Mouse (Mus musculus) G1E (cell line): ENCODE results near the gene Atxn7l1. TPM values are rescaled to one million over a fixed set of nuclear protein-coding genes. Genes with fewer than 3 reads are reported as not detected.

Experiments used
- ATAC-seq: 2 replicates; pipeline ENCODE4 v1.8.0; 2016; ENCODE audit warnings: mild to moderate bottlenecking; ENCODE audit not compliant: insufficient number of reproducible peaks, poor library complexity, low FRiP score, severe bottlenecking; ENCODE audit errors: extremely low read depth
- DNase-seq: peaks from one replicate; pipeline ENCODE4 v3.0.0; 2012; ENCODE audit warnings: low spot score
- H3K27me3 ChIP-seq: 2 replicates; pipeline ENCODE4 v1.6.1; 2012; ENCODE audit warnings: mild to moderate bottlenecking, low read length, inconsistent platforms; ENCODE audit not compliant: insufficient read depth
- H3K36me3 ChIP-seq: replicated peaks from 2 replicates; pipeline ENCODE3; 2012; ENCODE audit warnings: mild to moderate bottlenecking, inconsistent platforms
- H3K4me1 ChIP-seq: 2 replicates; pipeline ENCODE4 v1.6.1; 2012; ENCODE audit warnings: low read depth, low read length, inconsistent platforms, mixed read lengths; ENCODE audit not compliant: insufficient read depth
- H3K4me3 ChIP-seq: 2 replicates; pipeline ENCODE4 v1.5.1; 2012; ENCODE audit warnings: low read depth, mild to moderate bottlenecking, inconsistent platforms, low read length, moderate library complexity, mixed read lengths
- H3K9me3 ChIP-seq: replicated peaks from 2 replicates; pipeline ENCODE4 v1.6.1; 2012; ENCODE audit warnings: inconsistent platforms
- CTCF ChIP-seq: IDR thresholded peaks from 2 replicates; pipeline ENCODE4 v1.5.1; 2012; ENCODE audit warnings: low read depth, low read length, inconsistent platforms, mixed read lengths
- GATA1 ChIP-seq: IDR thresholded peaks from 2 replicates; pipeline ENCODE4 v1.6.1; 2012; ENCODE audit warnings: borderline replicate concordance, low read length, inconsistent platforms, mixed read lengths
- GATA2 ChIP-seq: IDR thresholded peaks from 2 replicates; pipeline ENCODE4 v1.6.1; 2012; ENCODE audit warnings: low read depth, low read length, inconsistent platforms, borderline replicate concordance
- POLR2AphosphoS5 ChIP-seq: IDR thresholded peaks from 2 replicates; pipeline ENCODE4 v1.6.1; 2012; ENCODE audit warnings: low read depth, low read length, inconsistent platforms; ENCODE audit not compliant: insufficient replicate concordance
- TAL1 ChIP-seq: conservative IDR thresholded peaks from 2 replicates; pipeline ENCODE4 v1.6.1; 2012; ENCODE audit warnings: low read depth, low read length, inconsistent platforms, mixed read lengths
- polyA plus RNA-seq: library from polyadenylated mRNA; stranded (reverse); fragments of >175 nt; gene quantifications from 2 replicates; pipeline ENCODE4 v1.2.3, GENCODE M21; 2012
- total RNA-seq, 2 experiments: library from RNA; stranded (forward) in 1 of 2; stranded (reverse) in 1 of 2; fragments of 200-1000 nt in 1 of 2; fragments of >200 nt in 1 of 2; fragmentation: Nextera tagmentation in 1 of 2; gene quantifications; 2 replicates each; pipeline ENCODE4 v1.2.3; 2014 to 2017

The Atxn7l1 gene
- total and polyA plus RNA-seq, 3 experiments: 51.0 to 282 (median 56.6) TPM

GRCm38 (mm10) chr12:33334951-33335350, 187.5 kb downstream of the Atxn7l1 start:
- H3K27me3 ChIP-seq: no peaks in the 10 kb centered on the region
- peaks cover 70% of the 10 kb centered on the region for H3K4me1 ChIP-seq
- H3K36me3 ChIP-seq: peaks cover 99% of the 10 kb centered on the region
- TF ChIP-seq TAL1 (peak; percentile 64), CTCF (no peak), GATA2 (no peak)
- DNase-seq (peak; percentile 37), ATAC-seq (peak; percentile 41; the same call in 1 of the 2 replicates)
- no peaks in the 10 kb centered on the region for H3K9me3 ChIP-seq
- H3K4me3 ChIP-seq: no peak overlapping the region

- ATAC-seq: no peak
- H3K36me3 ChIP-seq: peaks cover 99% of the 10 kb centered on the region
- peaks cover 65% of the 10 kb centered on the region for H3K4me1 ChIP-seq
- DNase-seq: no peak
- no peak for TF ChIP-seq CTCF
- TF ChIP-seq TAL1: no peak
- TF ChIP-seq GATA2: no peak
- TF ChIP-seq POLR2AphosphoS5: no peak; the same call in 1 of the 2 replicates
- no peak overlapping the region for H3K4me3 ChIP-seq
- no peaks in the 10 kb centered on the region for H3K9me3 ChIP-seq
- no peaks in the 10 kb centered on the region for H3K27me3 ChIP-seq
Measured at GRCm38 (mm10) chr12:33335410-33335809, 187.9 kb downstream of the Atxn7l1 start.

- Histone ChIP-seq H3K4me1 (peaks cover 70% of the 10 kb centered on the region), H3K4me3 (no peak overlapping the region), H3K27me3 (no peaks in the 10 kb centered on the region), H3K36me3 (peaks cover 99% of the 10 kb centered on the region), H3K9me3 (no peaks in the 10 kb centered on the region)
- ATAC-seq (no peak), DNase-seq (no peak)
- no peak for TF ChIP-seq CTCF
- TF ChIP-seq POLR2AphosphoS5: no peak
- TF ChIP-seq GATA2: no peak
- TF ChIP-seq GATA1: no peak
- TF ChIP-seq TAL1: no peak
Measured at GRCm38 (mm10) chr12:33336561-33337125, 189.2 kb downstream of the Atxn7l1 start.

GRCm38 (mm10) chr12:33337289-33337688, 189.8 kb downstream of the Atxn7l1 start:
- Histone ChIP-seq H3K36me3 (peaks cover 99% of the 10 kb centered on the region), H3K27me3 (no peaks in the 10 kb centered on the region), H3K9me3 (no peaks in the 10 kb centered on the region), H3K4me3 (no peak overlapping the region), H3K4me1 (peaks cover 65% of the 10 kb centered on the region)
- no peak for DNase-seq
- TF ChIP-seq GATA2: no peak
- TF ChIP-seq CTCF: no peak
- TF ChIP-seq TAL1: no peak
- no peak for TF ChIP-seq GATA1
- TF ChIP-seq POLR2AphosphoS5: no peak
- ATAC-seq: no peak

- no peak for ATAC-seq
- Histone ChIP-seq H3K27me3 (no peaks in the 10 kb centered on the region), H3K4me3 (no peak overlapping the region), H3K9me3 (no peaks in the 10 kb centered on the region), H3K36me3 (peaks cover 99% of the 10 kb centered on the region), H3K4me1 (peaks cover 56% of the 10 kb centered on the region)
- no peak for DNase-seq
- no peak for TF ChIP-seq GATA2
- no peak for TF ChIP-seq TAL1
- TF ChIP-seq GATA1: no peak
- no peak for TF ChIP-seq CTCF
- TF ChIP-seq POLR2AphosphoS5: no peak
Measured at GRCm38 (mm10) chr12:33338170-33338569, 190.7 kb downstream of the Atxn7l1 start.

- no peak for DNase-seq
- no peak for ATAC-seq
- peaks cover 99% of the 10 kb centered on the region for H3K36me3 ChIP-seq
- no peak for TF ChIP-seq CTCF
- no peak for TF ChIP-seq GATA1
- no peak for TF ChIP-seq GATA2
- TF ChIP-seq POLR2AphosphoS5: no peak
- TF ChIP-seq TAL1: no peak
- no peaks in the 10 kb centered on the region for H3K9me3 ChIP-seq
- no peak overlapping the region for H3K4me3 ChIP-seq
- peaks cover 40% of the 10 kb centered on the region for H3K4me1 ChIP-seq
- no peaks in the 10 kb centered on the region for H3K27me3 ChIP-seq
Measured at GRCm38 (mm10) chr12:33339822-33340221, 192.3 kb downstream of the Atxn7l1 start.
